Mouse (Mus musculus): ENCODE results near the gene Igdcc3. TPM values are rescaled to one million over a fixed set of nuclear protein-coding genes. Genes with fewer than 3 reads are reported as not detected.

Gene Igdcc3
- polyA plus RNA-seq (2017; shearing (Covaris generic)), result not detected

GRCm38 (mm10) chr9:65140936-65141305, at the start of gene Igdcc3:
Igdcc3 (plus strand) TSS chr9:65141189.

GRCm38 (mm10) chr9:65100991-65101685, 39.9 kb upstream of the Igdcc3 start, which contains the start of gene Igdcc4:
Igdcc4 (plus strand) TSS chr9:65101486.

DNA sequence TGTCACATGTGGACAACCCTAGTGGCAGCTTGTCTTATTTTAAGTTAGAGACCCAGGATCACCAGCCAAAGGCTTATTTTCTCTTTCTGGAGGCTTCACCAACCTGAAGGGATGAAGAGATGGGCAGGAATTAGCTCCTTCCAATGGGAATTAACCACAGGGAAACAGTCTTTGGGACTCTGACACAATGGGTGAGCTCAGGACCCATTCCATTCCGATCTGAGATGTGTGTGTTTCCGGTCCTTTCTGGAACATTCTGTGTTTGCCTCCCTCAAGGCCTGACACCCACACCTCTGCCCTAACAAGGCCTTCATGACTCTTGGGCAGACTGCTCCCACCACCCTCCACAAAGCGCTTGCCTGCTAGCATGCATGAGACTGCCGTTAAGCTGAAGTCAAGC, 54.1 kb downstream of the Igdcc3 start, which contains the start of gene Parp16:
Parp16 (plus strand) TSS at position 301 of the 400 bp plus-strand sequence.

Other genes with a start within 250 kb of the Igdcc3 start
- 0.09 TPM for gene Slc24a1, start 189.6 kb upstream of the Igdcc3 start, polyA plus RNA-seq (2017; shearing (Covaris generic))
- gene Ints14, start 180.3 kb upstream of the Igdcc3 start, polyA plus RNA-seq (2017; shearing (Covaris generic)), result 54.7 TPM
- 168 TPM for gene Hacd3, start 119.5 kb upstream of the Igdcc3 start, polyA plus RNA-seq (2017; shearing (Covaris generic))
- gene Dpp8, start 108.8 kb upstream of the Igdcc3 start, polyA plus RNA-seq (2017; shearing (Covaris generic)), result 30.9 TPM
- gene Igdcc4, start 39.7 kb upstream of the Igdcc3 start, polyA plus RNA-seq (2017; shearing (Covaris generic)), result 0.11 TPM
- gene Parp16, start 54.2 kb downstream of the Igdcc3 start, polyA plus RNA-seq (2017; shearing (Covaris generic)), result 7.0 TPM
- not detected for gene Cilp, start 124.0 kb downstream of the Igdcc3 start, polyA plus RNA-seq (2017; shearing (Covaris generic))
- gene Clpx, start 153.1 kb downstream of the Igdcc3 start, polyA plus RNA-seq (2017; shearing (Covaris generic)), result 43.2 TPM
- gene Pdcd7, start 204.9 kb downstream of the Igdcc3 start, polyA plus RNA-seq (2017; shearing (Covaris generic)), result 3.6 TPM
- gene Ubap1l, start 219.9 kb downstream of the Igdcc3 start, polyA plus RNA-seq (2017; shearing (Covaris generic)), result not detected